Mouse (Mus musculus): ENCODE data around the gene Bax.

DNA sequence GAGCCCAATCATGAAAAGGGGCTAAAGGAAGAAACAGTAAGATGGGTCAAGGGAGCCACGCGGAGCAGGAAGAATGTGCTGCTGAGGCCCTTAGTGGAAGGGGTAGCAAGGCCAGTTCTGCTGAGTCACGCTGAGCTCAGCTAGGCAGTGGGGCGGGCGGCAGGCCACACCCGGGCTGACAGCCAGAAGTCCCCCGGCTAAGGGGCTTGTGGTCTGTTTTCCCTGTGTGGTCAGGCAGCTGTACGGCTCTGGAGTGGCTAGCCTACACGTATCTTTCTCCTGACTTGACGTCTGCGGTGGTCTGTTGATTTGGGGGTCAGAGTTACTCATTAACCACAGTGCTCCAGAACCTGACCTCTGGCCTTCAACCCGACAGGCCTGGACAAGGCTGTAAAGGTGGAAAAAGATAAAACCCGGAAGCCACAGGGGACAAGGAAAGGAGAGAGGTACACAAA, 5.8 kb downstream of the Bax start:
- TF ChIP-seq CTCF (IDR thresholded peaks at IDR 0.05; ENCODE audit: insufficient read depth, low read depth, low read length) (no peak), POLR2A (IDR thresholded peaks at IDR 0.05; ENCODE audit: insufficient read depth, low read depth, low read length) (no peak)

Measured in olfactory bulb, adult 2 months (tissue).